Mouse (Mus musculus): Measurements from ENCODE around the gene Kncn.

- no peak for TF ChIP-seq POLR2A (IDR thresholded peaks at IDR 0.05; ENCODE audit: insufficient read depth, low read depth, low read length)
- TF ChIP-seq CTCF (IDR thresholded peaks at IDR 0.05; ENCODE audit: insufficient read depth, low read depth, low read length): no peak
Measured at GRCm38 (mm10) chr4:115857293-115857883, 26.8 kb upstream of the Kncn start.
